Mouse (Mus musculus): ENCODE data around the gene Mgmt. TPM values are rescaled to one million over a fixed set of nuclear protein-coding genes. Genes with fewer than 3 reads are reported as not detected.

The Mgmt gene
- 0.54 and 0.63 TPM in 2 replicates for polyA plus RNA-seq (2012; rRNA removed)

GRCm38 (mm10) chr7:136894106-136894986 lies at the start of gene Mgmt:
Gene Mgmt, plus strand, starts transcription at chr7:136894614.

All from central nervous system, embryonic 18 days (tissue).